Mouse (Mus musculus): ENCODE data around the gene Dnah3.
A peak's percentile ranks its signal among the peaks of the same experiment; 100 is the strongest.

Gene Dnah3

GRCm38 (mm10) chr7:120054016-120054415 is 41.1 kb downstream of the Dnah3 start:
- DNase-seq (ENCODE audit: low read depth, low spot score) = no peak

- peak; percentile 68 for DNase-seq (ENCODE audit: low read depth, low spot score)
These were observed 44.6 kb downstream of the Dnah3 start for GRCm38 (mm10) chr7:120050447-120050846.

- DNase-seq (ENCODE audit: low read depth, low spot score) = no peak
These were observed 51.1 kb downstream of the Dnah3 start for GRCm38 (mm10) chr7:120043990-120044389.

- DNase-seq (ENCODE audit: low read depth, low spot score) = no peak
These were observed 58.7 kb downstream of the Dnah3 start for GRCm38 (mm10) chr7:120036422-120036821.

- DNase-seq (ENCODE audit: low read depth, low spot score) = no peak
These were observed 60.1 kb downstream of the Dnah3 start for GRCm38 (mm10) chr7:120034996-120035395.

- no peak for DNase-seq (ENCODE audit: low read depth, low spot score)
These were observed 60.5 kb downstream of the Dnah3 start for GRCm38 (mm10) chr7:120034566-120034965.

- DNase-seq (ENCODE audit: low read depth, low spot score) = no peak
These were observed 66.4 kb downstream of the Dnah3 start for GRCm38 (mm10) chr7:120028669-120029068.

GRCm38 (mm10) chr7:119997066-119997465 is 98.0 kb downstream of the Dnah3 start:
- peak; percentile 8 for DNase-seq (ENCODE audit: low read depth, low spot score)

GRCm38 (mm10) chr7:119985279-119985912 is 109.7 kb downstream of the Dnah3 start:
- peak; percentile 34 for DNase-seq (ENCODE audit: low read depth, low spot score)

- no peak for DNase-seq (ENCODE audit: low read depth, low spot score)
These were observed 114.9 kb downstream of the Dnah3 start for GRCm38 (mm10) chr7:119980170-119980569.

GRCm38 (mm10) chr7:119978576-119978975 is 116.5 kb downstream of the Dnah3 start:
- no peak for DNase-seq (ENCODE audit: low read depth, low spot score)

- DNase-seq (ENCODE audit: low read depth, low spot score) = no peak
These were observed 117.5 kb downstream of the Dnah3 start for GRCm38 (mm10) chr7:119977574-119977973.

GRCm38 (mm10) chr7:119976256-119976655 is 118.8 kb downstream of the Dnah3 start:
- no peak for DNase-seq (ENCODE audit: low read depth, low spot score)

GRCm38 (mm10) chr7:119974214-119974613 is 120.9 kb downstream of the Dnah3 start:
- no peak for DNase-seq (ENCODE audit: low read depth, low spot score)

GRCm38 (mm10) chr7:119969320-119969719 is 125.8 kb downstream of the Dnah3 start:
- DNase-seq (ENCODE audit: low read depth, low spot score) = no peak

- DNase-seq (ENCODE audit: low read depth, low spot score) = no peak
These were observed 129.3 kb downstream of the Dnah3 start for GRCm38 (mm10) chr7:119965651-119966395.

GRCm38 (mm10) chr7:119965205-119965604 is 129.9 kb downstream of the Dnah3 start:
- no peak for DNase-seq (ENCODE audit: low read depth, low spot score)

GRCm38 (mm10) chr7:119961107-119961506 is 134.0 kb downstream of the Dnah3 start:
- DNase-seq (ENCODE audit: low read depth, low spot score) = peak; percentile 95

GRCm38 (mm10) chr7:119960546-119960945 is 134.5 kb downstream of the Dnah3 start:
- DNase-seq (ENCODE audit: low read depth, low spot score) = peak; percentile 32

GRCm38 (mm10) chr7:119960006-119960405 is 135.1 kb downstream of the Dnah3 start:
- DNase-seq (ENCODE audit: low read depth, low spot score) = no peak

GRCm38 (mm10) chr7:119959491-119959890 is 135.6 kb downstream of the Dnah3 start:
- no peak for DNase-seq (ENCODE audit: low read depth, low spot score)

GRCm38 (mm10) chr7:119959091-119959490 is 136.0 kb downstream of the Dnah3 start:
- DNase-seq (ENCODE audit: low read depth, low spot score) = no peak

GRCm38 (mm10) chr7:119957421-119957820 is 137.7 kb downstream of the Dnah3 start:
- no peak for DNase-seq (ENCODE audit: low read depth, low spot score)
